Mouse (Mus musculus) hindbrain, embryonic 15.5 days (tissue): Measurements from ENCODE around the gene Pbx4. TPM values are rescaled to one million over a fixed set of nuclear protein-coding genes. Genes with fewer than 3 reads are reported as not detected.

Experiments
- polyA plus RNA-seq: library from polyadenylated mRNA; unstranded; fragments of >200 nt; fragmentation: Nextera tagmentation; extraction: Ambion mirVana; gene quantifications from 2 replicates; pipeline ENCODE4 v1.2.1, GENCODE M21; 2015

Gene Pbx4
- polyA plus RNA-seq, 1 experiment from 2014 or later: 59.4 TPM

Other genes starting within 250 kb of the Pbx4 start
- 33.9 and 36.0 TPM in 2 replicates for gene Zfp868, start 206.9 kb upstream of the Pbx4 start, polyA plus RNA-seq
- 2.4 and 2.6 TPM in 2 replicates for gene Zfp964, start 178.0 kb upstream of the Pbx4 start, polyA plus RNA-seq
- 22.8 and 24.9 TPM in 2 replicates for gene Zfp869, start 121.8 kb upstream of the Pbx4 start, polyA plus RNA-seq
- 6.0 and 7.0 TPM in 2 replicates for gene Zfp963, start 82.5 kb upstream of the Pbx4 start, polyA plus RNA-seq
- 1.2 TPM in 1 of 2 replicates, not detected in the other for gene Gm20422, start 57.6 kb upstream of the Pbx4 start, polyA plus RNA-seq
- 50.1 and 54.6 TPM in 2 replicates for gene Atp13a1, start 41.3 kb upstream of the Pbx4 start, polyA plus RNA-seq
- 37.7 and 38.9 TPM in 2 replicates for gene Zfp866, start 41.3 kb upstream of the Pbx4 start, polyA plus RNA-seq
- gene Gmip, start 23.8 kb upstream of the Pbx4 start, polyA plus RNA-seq: 31.1 and 38.7 TPM in 2 replicates
- gene Lpar2, start 10.1 kb upstream of the Pbx4 start, polyA plus RNA-seq: 0.69 and 0.75 TPM in 2 replicates
- 6.7 and 6.9 TPM in 2 replicates for gene Cilp2, start 55.2 kb downstream of the Pbx4 start, polyA plus RNA-seq
- 3.5 and 4.3 TPM in 2 replicates for gene Tssk6, start 69.7 kb downstream of the Pbx4 start, polyA plus RNA-seq
- gene Ndufa13, start 70.1 kb downstream of the Pbx4 start, polyA plus RNA-seq: 196 and 197 TPM in 2 replicates
- 10.1 and 13.8 TPM in 2 replicates for gene Yjefn3, start 70.2 kb downstream of the Pbx4 start, polyA plus RNA-seq
- gene Gatad2a, start 163.9 kb downstream of the Pbx4 start, polyA plus RNA-seq: 31.7 and 33.1 TPM in 2 replicates
- gene Mau2, start 210.2 kb downstream of the Pbx4 start, polyA plus RNA-seq: 71.7 and 72.2 TPM in 2 replicates
- 55.5 and 57.6 TPM in 2 replicates for gene Sugp1, start 210.3 kb downstream of the Pbx4 start, polyA plus RNA-seq
- 0.97 and 2.8 TPM in 2 replicates for gene Tm6sf2, start 240.4 kb downstream of the Pbx4 start, polyA plus RNA-seq